Mouse (Mus musculus): ENCODE data around the gene Hoxd13.

Gene Hoxd13

GRCm38 (mm10) chr2:74695813-74696430, 27.8 kb downstream of the Hoxd13 start:
- DNase-seq = no peak

GRCm38 (mm10) chr2:74696442-74697335, 28.6 kb downstream of the Hoxd13 start:
- DNase-seq = no peak

GRCm38 (mm10) chr2:74697567-74698121, 29.5 kb downstream of the Hoxd13 start, which contains the start of gene Hoxd9:
Hoxd9 (plus strand) TSS chr2:74697727.
- DNase-seq = no peak

- DNase-seq = no peak
Measured at GRCm38 (mm10) chr2:74698201-74699052, 30.3 kb downstream of the Hoxd13 start.

GRCm38 (mm10) chr2:74699053-74699430, 30.9 kb downstream of the Hoxd13 start:
- DNase-seq = no peak

GRCm38 (mm10) chr2:74699664-74700545, 31.8 kb downstream of the Hoxd13 start:
- no peak for DNase-seq

GRCm38 (mm10) chr2:74700546-74701112, 32.5 kb downstream of the Hoxd13 start:
- DNase-seq = no peak

GRCm38 (mm10) chr2:74701949-74702819, 34.1 kb downstream of the Hoxd13 start:
- no peak for DNase-seq

GRCm38 (mm10) chr2:74702820-74703219, 34.7 kb downstream of the Hoxd13 start:
- no peak for DNase-seq

GRCm38 (mm10) chr2:74703317-74703716, 35.2 kb downstream of the Hoxd13 start:
- DNase-seq = no peak

- DNase-seq = no peak
Measured at GRCm38 (mm10) chr2:74703720-74704392, 35.7 kb downstream of the Hoxd13 start.

- no peak for DNase-seq
Measured at GRCm38 (mm10) chr2:74704393-74704998, 36.4 kb downstream of the Hoxd13 start, which contains the start of gene Hoxd8. Hoxd8 (plus strand) TSS chr2:74704615.

- no peak for DNase-seq
Measured at GRCm38 (mm10) chr2:74704999-74705466, 36.9 kb downstream of the Hoxd13 start.

- DNase-seq = no peak
Measured at GRCm38 (mm10) chr2:74705467-74706089, 37.5 kb downstream of the Hoxd13 start.

GRCm38 (mm10) chr2:74706393-74706960, 38.4 kb downstream of the Hoxd13 start:
- DNase-seq = no peak

GRCm38 (mm10) chr2:74707599-74707998, 39.5 kb downstream of the Hoxd13 start:
- DNase-seq = no peak

GRCm38 (mm10) chr2:74708676-74709075, 40.6 kb downstream of the Hoxd13 start:
- no peak for DNase-seq
